Mouse (Mus musculus) lung, postnatal 10 days (tissue): Measurements from ENCODE around the gene Ccdc40.
"Not testable (repeated sequence)": the region's sequence is repeated elsewhere in the genome, so short reads cannot be mapped to it uniquely, and the experiment has no call there.

Source experiments
- DNase-seq: peaks from one replicate; pipeline ENCODE4 v3.0.0; 2021

The Ccdc40 gene

GRCm38 (mm10) chr11:119237568-119238304, 9.4 kb downstream of the Ccdc40 start:
- DNase-seq, result peak; percentile 45

- DNase-seq, result peak; percentile 75
Measured at GRCm38 (mm10) chr11:119238305-119238721, 9.9 kb downstream of the Ccdc40 start.

- no peak for DNase-seq
Measured at GRCm38 (mm10) chr11:119239480-119239879, 11.1 kb downstream of the Ccdc40 start.

GRCm38 (mm10) chr11:119245543-119245942, 17.2 kb downstream of the Ccdc40 start:
- DNase-seq, result not testable (repeated sequence)

- peak; percentile 92 for DNase-seq
Measured at GRCm38 (mm10) chr11:119249011-119249410, 20.6 kb downstream of the Ccdc40 start.

- peak; percentile 51 for DNase-seq
Measured at GRCm38 (mm10) chr11:119250998-119251397, 22.6 kb downstream of the Ccdc40 start.

GRCm38 (mm10) chr11:119252854-119253541, 24.6 kb downstream of the Ccdc40 start:
- DNase-seq, result peak; percentile 80

- DNase-seq, result not testable (repeated sequence)
Measured at GRCm38 (mm10) chr11:119256557-119256956, 28.2 kb downstream of the Ccdc40 start.

- no peak for DNase-seq
Measured at GRCm38 (mm10) chr11:119258216-119258571, 29.8 kb downstream of the Ccdc40 start.

GRCm38 (mm10) chr11:119258572-119259322, 30.4 kb downstream of the Ccdc40 start:
- peak; percentile 88 for DNase-seq

- DNase-seq, result no peak
Measured at GRCm38 (mm10) chr11:119259977-119260376, 31.6 kb downstream of the Ccdc40 start.

- no peak for DNase-seq
Measured at GRCm38 (mm10) chr11:119264413-119264812, 36.0 kb downstream of the Ccdc40 start.

- no peak for DNase-seq
Measured at GRCm38 (mm10) chr11:119265811-119266210, 37.4 kb downstream of the Ccdc40 start.

- DNase-seq, result peak; percentile 58
Measured at GRCm38 (mm10) chr11:119267241-119267674, 38.9 kb downstream of the Ccdc40 start.

- peak; percentile 96 for DNase-seq
Measured at GRCm38 (mm10) chr11:119267768-119268556, 39.6 kb downstream of the Ccdc40 start, which contains the start of gene Gaa. Gene Gaa (plus strand): TSS chr11:119267887.

- no peak for DNase-seq
Measured at GRCm38 (mm10) chr11:119268557-119269195, 40.3 kb downstream of the Ccdc40 start.

GRCm38 (mm10) chr11:119272492-119272891, 44.1 kb downstream of the Ccdc40 start:
- DNase-seq, result not testable (repeated sequence)

GRCm38 (mm10) chr11:119273186-119273930, 45.0 kb downstream of the Ccdc40 start:
- DNase-seq, result no peak

GRCm38 (mm10) chr11:119281030-119281429, 52.7 kb downstream of the Ccdc40 start:
- no peak for DNase-seq

- DNase-seq, result peak; percentile 58
Measured at GRCm38 (mm10) chr11:119285791-119286527, 57.6 kb downstream of the Ccdc40 start.
